Mouse (Mus musculus): Measurements from ENCODE around the gene Ltb.

GRCm38 (mm10) chr17:35220156-35220952, 26.1 kb downstream of the Ltb start, which contains the start of gene Gm16181:
- TF ChIP-seq POLR2A (IDR thresholded peaks at IDR 0.05; ENCODE audit: low read depth, low read length) = no peak
- TF ChIP-seq CTCF (IDR thresholded peaks at IDR 0.05; ENCODE audit: extremely low read depth, insufficient read depth, insufficient read length, insufficient replicate concordance) = no peak

Data from spleen, adult 2 months (tissue).